Mouse (Mus musculus): ENCODE results near the gene Astn2. TPM values are rescaled to one million over a fixed set of nuclear protein-coding genes. Genes with fewer than 3 reads are reported as not detected.

Gene Astn2
- polyA plus RNA-seq, 1 experiment from 2014 or later, result 0.15 TPM

GRCm38 (mm10) chr4:65341766-65342165 is 1062.6 kb downstream of the Astn2 start:
- no peak overlapping the region for H3K4me2 ChIP-seq
- no peak overlapping the region for H3K4me3 ChIP-seq
- H3K27me3 ChIP-seq (replicated peaks), result no peaks in the 10 kb centered on the region
- H3K27ac ChIP-seq (ENCODE audit: poor library complexity, severe bottlenecking), result no peak overlapping the region
- no peak for ATAC-seq (ENCODE audit: insufficient number of reproducible peaks, low FRiP score)
- no peaks in the 10 kb centered on the region for H3K4me1 ChIP-seq (replicated peaks)
- no peaks in the 10 kb centered on the region for H3K36me3 ChIP-seq
- WGBS, result 77% methylated on average over 3 of the region's 3 CpGs
- H3K9me3 ChIP-seq (replicated peaks), result no peaks in the 10 kb centered on the region
- no peak overlapping the region for H3K9ac ChIP-seq

GRCm38 (mm10) chr4:65333718-65334117 is 1070.7 kb downstream of the Astn2 start:
- 57% methylated on average over 1 of the region's 1 CpGs for WGBS
- no peaks in the 10 kb centered on the region for H3K27me3 ChIP-seq (replicated peaks)
- H3K27ac ChIP-seq (ENCODE audit: poor library complexity, severe bottlenecking), result no peak overlapping the region
- no peaks in the 10 kb centered on the region for H3K36me3 ChIP-seq
- H3K9ac ChIP-seq, result no peak overlapping the region
- H3K4me1 ChIP-seq (replicated peaks), result no peaks in the 10 kb centered on the region
- H3K9me3 ChIP-seq (replicated peaks), result no peaks in the 10 kb centered on the region
- H3K4me3 ChIP-seq, result no peak overlapping the region
- ATAC-seq (ENCODE audit: insufficient number of reproducible peaks, low FRiP score), result no peak
- no peak overlapping the region for H3K4me2 ChIP-seq

Measured in heart, embryonic 12.5 days (tissue).